24 mouse cellular contexts compared by ENCODE assay signal in the genomic region with DNA sequence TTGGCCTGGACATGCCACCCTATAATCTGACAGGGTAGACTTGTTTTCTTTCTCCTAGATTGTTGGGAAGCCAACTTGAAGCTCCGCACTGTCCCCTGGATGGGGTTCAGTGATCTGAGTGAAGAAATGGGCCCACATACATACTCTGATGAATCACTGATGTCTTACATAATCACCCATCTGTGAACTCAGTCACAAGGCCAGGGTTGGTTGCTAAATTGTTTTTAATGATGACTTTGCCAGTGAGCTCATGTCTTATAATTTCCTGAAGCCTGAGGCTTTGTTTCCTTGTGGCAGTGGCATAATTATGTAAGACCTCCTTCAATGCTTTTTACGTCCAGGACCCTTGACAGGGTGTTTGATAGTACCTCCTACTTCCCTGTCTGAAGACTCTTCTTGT. TPM values are rescaled to one million over a fixed set of nuclear protein-coding genes. Genes with fewer than 3 reads are reported as not detected.
DNase-seq lines count a peak whose midpoint lies in the region; ATAC-seq lines count a peak whose summit lies in the region.
"Had no signal": no experiment of that assay in that cellular context is flagged by ENCODE, and none has a peak within 500 bp of the region (broad histone marks: within the 10 kb centered on the region; RNA-seq: fewer than 3 reads in every experiment).

No protein-coding gene starts in this region.

- H3K4me3 ChIP-seq in midbrain, embryonic 11.5 days (ENCODE audit: low read depth, low read length) = no peak overlapping the region
- no peak overlapping the region for H3K4me3 ChIP-seq in midbrain, embryonic 10.5 days
- H3K4me3 ChIP-seq: embryonic facial prominence, embryonic 12.5 days; forebrain, embryonic 12.5 days; gastrocnemius, adult 2 months; heart, embryonic 13.5 days; hindbrain, embryonic 15.5 days had no signal

- no peaks in the 10 kb centered on the region for H3K9me3 ChIP-seq in midbrain, embryonic 11.5 days (ENCODE audit: control insufficient read depth, low read length)
- no peaks in the 10 kb centered on the region for H3K9me3 ChIP-seq in midbrain, embryonic 10.5 days (replicated peaks)
- H3K9me3 ChIP-seq: embryonic facial prominence, embryonic 12.5 days; forebrain, embryonic 12.5 days; heart, embryonic 13.5 days; hindbrain, embryonic 15.5 days had no signal

- no peak overlapping the region for H3K27ac ChIP-seq in midbrain, embryonic 11.5 days (ENCODE audit: low read depth, low read length)
- no peak overlapping the region for H3K27ac ChIP-seq in midbrain, embryonic 10.5 days (replicated peaks)
- H3K27ac ChIP-seq: embryonic facial prominence, embryonic 12.5 days; forebrain, embryonic 12.5 days; gastrocnemius, adult 2 months; heart, embryonic 13.5 days; hindbrain, embryonic 15.5 days had no signal

- H3K27me3 ChIP-seq in midbrain, embryonic 11.5 days (ENCODE audit: control insufficient read depth, insufficient read depth, low read length) = no peaks in the 10 kb centered on the region
- H3K27me3 ChIP-seq in midbrain, embryonic 10.5 days (ENCODE audit: low read depth, poor library complexity, severe bottlenecking) = no peaks in the 10 kb centered on the region
- H3K27me3 ChIP-seq: embryonic facial prominence, embryonic 12.5 days; forebrain, embryonic 12.5 days; heart, embryonic 13.5 days; hindbrain, embryonic 15.5 days had no signal

- H3K36me3 ChIP-seq in midbrain, embryonic 11.5 days (ENCODE audit: control insufficient read depth, insufficient read depth, low read length) = no peaks in the 10 kb centered on the region
- no peaks in the 10 kb centered on the region for H3K36me3 ChIP-seq in midbrain, embryonic 10.5 days
- H3K36me3 ChIP-seq: embryonic facial prominence, embryonic 12.5 days; forebrain, embryonic 12.5 days; heart, embryonic 13.5 days; hindbrain, embryonic 15.5 days had no signal

- DNase-seq in adrenal gland, adult 2 months = peak; percentile 50
- DNase-seq in adrenal gland, adult 18-20 months (ENCODE audit: low spot score in 2 of 2) = no peak
- peak; percentile 4 for DNase-seq in midbrain, embryonic 11.5 days (ENCODE audit: low spot score, missing footprints)
- DNase-seq in midbrain, embryonic 10.5 days (ENCODE audit: low spot score) = no peak
- DNase-seq in adrenal gland, postnatal 14 days = peak; percentile 7
- DNase-seq in gonadal fat pad, adult 2 months (ENCODE audit: low read depth) = peak; percentile 14
- no peak for DNase-seq in frontal cortex, postnatal 14 days (ENCODE audit: low spot score in 2 of 2)
- no peak for DNase-seq in left cerebral cortex, adult 8-10 months (ENCODE audit: low spot score in 2 of 2)
- DNase-seq: cerebellum, adult 11 months; cerebellum, adult 8-10 months; cerebellum, postnatal 14 days; gastrocnemius, adult 2 months; gastrocnemius, postnatal 36 days; heart, postnatal 36 days; kidney, adult 2 months had no signal

- no peaks in the 10 kb centered on the region for H3K4me1 ChIP-seq in midbrain, embryonic 11.5 days (ENCODE audit: control insufficient read depth, insufficient read depth, low read length)
- H3K4me1 ChIP-seq in midbrain, embryonic 10.5 days = peaks cover 4% of the 10 kb centered on the region; the same call in 1 of the 2 replicates
- H3K4me1 ChIP-seq: embryonic facial prominence, embryonic 12.5 days; forebrain, embryonic 12.5 days; hindbrain, embryonic 15.5 days had no signal

- no peak for ATAC-seq in midbrain, embryonic 11.5 days (ENCODE audit: low FRiP score)
- ATAC-seq: forebrain, embryonic 16.5 days had no signal

- H3K9ac ChIP-seq in midbrain, embryonic 11.5 days (ENCODE audit: low read length) = no peak overlapping the region
- H3K9ac ChIP-seq: embryonic facial prominence, embryonic 12.5 days; forebrain, embryonic 12.5 days; heart, embryonic 13.5 days; hindbrain, embryonic 15.5 days had no signal

- no peak overlapping the region for H3K4me2 ChIP-seq in midbrain, embryonic 11.5 days
- H3K4me2 ChIP-seq: embryonic facial prominence, embryonic 12.5 days; forebrain, embryonic 12.5 days; heart, embryonic 13.5 days; hindbrain, embryonic 15.5 days had no signal

- WGBS in midbrain, embryonic 11.5 days = 81% methylated on average over 2 of the region's 2 CpGs
- 88% methylated on average over 2 of the region's 2 CpGs for WGBS in midbrain, embryonic 10.5 days

RNA-seq across cellular contexts. Expression of gene Ddi1, which starts 4.8 kb away (rescaled TPM):
- not detected for total RNA-seq in adrenal gland, adult 2 months (2021)
- not detected in 2 replicates for polyA plus RNA-seq in adrenal gland, adult 2 months (2012; rRNA removed)
- not detected for total RNA-seq in adrenal gland, adult 18-20 months (2021)
- polyA plus RNA-seq in midbrain, embryonic 11.5 days (2014; fragmentation: Nextera tagmentation; extraction: Ambion mirVana) = not detected in 2 replicates
- polyA plus RNA-seq in midbrain, embryonic 10.5 days (2016; fragmentation: Nextera tagmentation; extraction: Ambion mirVana) = 0.04 and 0.05 TPM in 2 replicates
- total RNA-seq in adrenal gland, postnatal 14 days (2021) = not detected in 2 replicates
- polyA plus RNA-seq in gonadal fat pad, adult 2 months (2012; rRNA removed) = 0.08 and 0.10 TPM in 2 replicates
- total RNA-seq in left cerebral cortex, adult 8-10 months (2022) = not detected
- total RNA-seq: common myeloid progenitor, adult 5-6 weeks; gastrocnemius, adult 2 months; gastrocnemius, postnatal 36 days; heart, postnatal 36 days; MEL had no signal
- polyA plus RNA-seq: brain, embryonic 14.5 days; C2C12; forebrain, embryonic 12.5 days; forebrain, embryonic 16.5 days; kidney, adult 2 months had no signal

Comparison
In these comparisons a context has a peak if more than half of its experiments do, and no peak if none do; other contexts are left out.
1. DNase-seq: peak in adrenal gland, adult 2 months (single experiment), midbrain, embryonic 11.5 days (single experiment), adrenal gland, postnatal 14 days (single experiment) and gonadal fat pad, adult 2 months (single experiment); none in adrenal gland, adult 18-20 months (0 of 2), midbrain, embryonic 10.5 days (single experiment), frontal cortex, postnatal 14 days (0 of 2) and left cerebral cortex, adult 8-10 months (0 of 2).